ENCODE assay signal across 16 mouse cellular contexts in the genomic region with DNA sequence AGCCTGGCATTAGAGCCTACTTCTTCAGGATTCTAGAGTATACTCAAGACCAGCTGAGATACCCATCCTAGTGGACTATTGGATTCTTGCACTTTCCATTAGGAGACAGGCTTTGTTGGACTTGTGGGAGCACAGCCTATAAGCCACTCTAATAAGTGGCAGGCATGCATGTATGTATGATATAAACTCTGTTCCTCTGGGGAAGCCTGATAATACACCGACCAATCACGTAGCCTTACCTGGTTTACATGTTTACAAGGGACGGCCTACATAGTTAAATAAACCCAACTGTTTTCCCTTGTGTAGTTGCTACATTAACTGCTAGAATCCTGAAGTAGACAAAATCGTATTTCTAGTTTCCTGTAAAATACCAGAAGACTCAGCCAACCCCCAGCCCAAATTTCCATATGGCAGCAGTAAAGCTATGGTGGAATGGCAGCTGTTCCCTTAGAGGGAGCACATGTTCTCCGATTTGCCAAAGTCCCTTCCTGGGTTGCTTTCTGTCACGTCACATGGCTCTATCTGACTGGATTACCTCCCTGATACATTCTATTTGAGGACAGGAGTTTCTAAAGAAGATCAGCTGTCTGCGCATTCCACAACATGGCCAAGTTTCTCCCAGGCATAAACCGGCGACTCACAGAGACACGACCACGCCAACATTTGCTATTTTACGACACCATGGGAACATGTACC. TPM values are rescaled to one million over a fixed set of nuclear protein-coding genes. Genes with fewer than 3 reads are reported as not detected.
A peak's percentile ranks its signal among the peaks of the same experiment; 100 is the strongest.
DNase-seq lines count a peak whose midpoint lies in the region; ATAC-seq lines count a peak whose summit lies in the region.
"Had no signal": no experiment of that assay in that cellular context is flagged by ENCODE, and none has a peak within 500 bp of the region (broad histone marks: within the 10 kb centered on the region; RNA-seq: fewer than 3 reads in every experiment).

No protein-coding gene starts in this region.

- no peaks in the 10 kb centered on the region for H3K4me1 ChIP-seq in forebrain, embryonic 14.5 days (ENCODE audit: control insufficient read depth, insufficient read depth, low read length)
- H3K4me1 ChIP-seq in forebrain, embryonic 12.5 days = 0 out of 2 replicates have a peak, but pooled peaks cover 3% of the 10 kb centered on the region
- H3K4me1 ChIP-seq in liver, embryonic 11.5 days (replicated peaks; ENCODE audit: control insufficient read depth, insufficient read depth, low read length) = peaks cover 12% of the 10 kb centered on the region
- H3K4me1 ChIP-seq in hindbrain, embryonic 11.5 days (replicated peaks; ENCODE audit: control insufficient read depth, insufficient read depth, low read length) = no peaks in the 10 kb centered on the region
- no peaks in the 10 kb centered on the region for H3K4me1 ChIP-seq in midbrain, embryonic 15.5 days
- H3K4me1 ChIP-seq: embryonic facial prominence, embryonic 13.5 days; hindbrain, embryonic 10.5 days had no signal

- H3K36me3 ChIP-seq in forebrain, embryonic 14.5 days (ENCODE audit: control insufficient read depth, insufficient read depth, low read length) = peaks cover 29% of the 10 kb centered on the region; the same call in 1 of the 2 replicates
- H3K36me3 ChIP-seq in forebrain, embryonic 12.5 days (replicated peaks) = no peaks in the 10 kb centered on the region; the same call in none of the 2 replicates
- H3K36me3 ChIP-seq in liver, embryonic 11.5 days (ENCODE audit: control insufficient read depth, insufficient read depth, low read length) = peaks cover 3% of the 10 kb centered on the region; the same call in 1 of the 2 replicates
- H3K36me3 ChIP-seq in hindbrain, embryonic 11.5 days (ENCODE audit: control insufficient read depth, insufficient read depth, low read length) = no peaks in the 10 kb centered on the region
- 0 out of 2 replicates have a peak, but pooled peaks cover 3% of the 10 kb centered on the region for H3K36me3 ChIP-seq in midbrain, embryonic 15.5 days (replicated peaks)
- H3K36me3 ChIP-seq: limb, embryonic 13.5 days had no signal

- H3K9me3 ChIP-seq in forebrain, embryonic 14.5 days (replicated peaks; ENCODE audit: control insufficient read depth, low read length) = no peaks in the 10 kb centered on the region
- H3K9me3 ChIP-seq in forebrain, embryonic 12.5 days = no peaks in the 10 kb centered on the region
- no peaks in the 10 kb centered on the region for H3K9me3 ChIP-seq in liver, embryonic 11.5 days (ENCODE audit: control insufficient read depth, low read length)
- H3K9me3 ChIP-seq in hindbrain, embryonic 11.5 days (ENCODE audit: control insufficient read depth, low read length) = no peaks in the 10 kb centered on the region
- H3K9me3 ChIP-seq in midbrain, embryonic 15.5 days = no peaks in the 10 kb centered on the region
- H3K9me3 ChIP-seq: embryonic facial prominence, embryonic 13.5 days; hindbrain, embryonic 10.5 days; limb, embryonic 13.5 days had no signal

- peak overlapping the region; percentile 21; the same call in 1 of the 2 replicates for H3K27ac ChIP-seq in forebrain, embryonic 14.5 days (ENCODE audit: low read depth, low read length)
- no peak overlapping the region for H3K27ac ChIP-seq in forebrain, embryonic 12.5 days
- H3K27ac ChIP-seq in liver, embryonic 11.5 days (ENCODE audit: low read depth, low read length) = peak overlapping the region; percentile 78
- no peak overlapping the region for H3K27ac ChIP-seq in hindbrain, embryonic 11.5 days (ENCODE audit: low read depth, low read length)
- H3K27ac ChIP-seq in midbrain, embryonic 15.5 days = no peak overlapping the region
- H3K27ac ChIP-seq: embryonic facial prominence, embryonic 13.5 days; hindbrain, embryonic 10.5 days; left cerebral cortex, adult 2 months; limb, embryonic 13.5 days had no signal

- WGBS in forebrain, embryonic 14.5 days = 87% methylated on average over 12 of the region's 12 CpGs
- WGBS in forebrain, embryonic 12.5 days = 94% methylated on average over 12 of the region's 12 CpGs
- 86% methylated on average over 12 of the region's 12 CpGs for WGBS in liver, embryonic 11.5 days
- 94% methylated on average over 12 of the region's 12 CpGs for WGBS in hindbrain, embryonic 11.5 days
- 93% methylated on average over 12 of the region's 12 CpGs for WGBS in midbrain, embryonic 15.5 days

- no peak overlapping the region for H3K9ac ChIP-seq in forebrain, embryonic 14.5 days (ENCODE audit: low read length)
- no peak overlapping the region for H3K9ac ChIP-seq in forebrain, embryonic 12.5 days
- no peak overlapping the region for H3K9ac ChIP-seq in liver, embryonic 11.5 days (ENCODE audit: low read depth, low read length)
- no peak overlapping the region for H3K9ac ChIP-seq in hindbrain, embryonic 11.5 days (ENCODE audit: low read depth, low read length)
- H3K9ac ChIP-seq in midbrain, embryonic 15.5 days = no peak overlapping the region
- H3K9ac ChIP-seq: embryonic facial prominence, embryonic 13.5 days; limb, embryonic 13.5 days had no signal

- H3K4me3 ChIP-seq in forebrain, embryonic 14.5 days (ENCODE audit: low read depth, low read length) = no peak overlapping the region
- no peak overlapping the region for H3K4me3 ChIP-seq in forebrain, embryonic 12.5 days (replicated peaks)
- no peak overlapping the region for H3K4me3 ChIP-seq in liver, embryonic 11.5 days (ENCODE audit: low read depth, low read length)
- no peak overlapping the region for H3K4me3 ChIP-seq in hindbrain, embryonic 11.5 days (ENCODE audit: low read depth, low read length)
- H3K4me3 ChIP-seq in midbrain, embryonic 15.5 days = no peak overlapping the region
- H3K4me3 ChIP-seq: embryonic facial prominence, embryonic 13.5 days; hindbrain, embryonic 10.5 days; left cerebral cortex, adult 2 months; limb, embryonic 13.5 days had no signal

- no peak overlapping the region for H3K4me2 ChIP-seq in forebrain, embryonic 14.5 days (ENCODE audit: low read length)
- H3K4me2 ChIP-seq in forebrain, embryonic 12.5 days = no peak overlapping the region
- H3K4me2 ChIP-seq in liver, embryonic 11.5 days = no peak overlapping the region
- no peak overlapping the region for H3K4me2 ChIP-seq in hindbrain, embryonic 11.5 days (replicated peaks; ENCODE audit: low read depth, low read length)
- H3K4me2 ChIP-seq in midbrain, embryonic 15.5 days = no peak overlapping the region
- H3K4me2 ChIP-seq: embryonic facial prominence, embryonic 13.5 days; limb, embryonic 13.5 days; midbrain, embryonic 11.5 days had no signal

- H3K27me3 ChIP-seq in forebrain, embryonic 14.5 days (replicated peaks; ENCODE audit: control insufficient read depth, insufficient read depth, low read length) = no peaks in the 10 kb centered on the region
- H3K27me3 ChIP-seq in forebrain, embryonic 12.5 days = no peaks in the 10 kb centered on the region
- no peaks in the 10 kb centered on the region for H3K27me3 ChIP-seq in liver, embryonic 11.5 days (replicated peaks; ENCODE audit: control insufficient read depth, insufficient read depth, low read length)
- H3K27me3 ChIP-seq in hindbrain, embryonic 11.5 days (ENCODE audit: control insufficient read depth, insufficient read depth, low read length) = no peaks in the 10 kb centered on the region
- H3K27me3 ChIP-seq in midbrain, embryonic 15.5 days (replicated peaks) = no peaks in the 10 kb centered on the region
- H3K27me3 ChIP-seq: embryonic facial prominence, embryonic 13.5 days; limb, embryonic 13.5 days; Patski had no signal

- peak; percentile 47; the same call in 1 of the 2 replicates for ATAC-seq in forebrain, embryonic 14.5 days
- ATAC-seq in forebrain, embryonic 12.5 days (ENCODE audit: low FRiP score) = no peak
- peak; percentile 73 for ATAC-seq in liver, embryonic 11.5 days (replicated peaks; ENCODE audit: low FRiP score)
- ATAC-seq in megakaryocyte progenitor cell, adult 5-6 weeks (replicated peaks; ENCODE audit: poor library complexity) = peak; percentile 58
- ATAC-seq in hindbrain, embryonic 11.5 days (ENCODE audit: low FRiP score) = no peak
- ATAC-seq in midbrain, embryonic 15.5 days (replicated peaks) = no peak
- ATAC-seq: Patski had no signal

- peak; percentile 58 for DNase-seq in forebrain, embryonic 14.5 days (ENCODE audit: low spot score)
- DNase-seq in liver, embryonic 11.5 days (ENCODE audit: low spot score) = no peak
- no peak for DNase-seq in liver
- DNase-seq in layer of hippocampus, postnatal 14 days (ENCODE audit: low spot score in 2 of 2) = peak; percentile 41 to 71
- DNase-seq in hindbrain, embryonic 11.5 days (ENCODE audit: low spot score) = no peak
- DNase-seq: cerebellum, adult 11-12 months; thymus, postnatal 4 days had no signal

RNA-seq across cellular contexts. Expression of a gene that starts 15.3 kb away (rescaled TPM):
- 107 and 112 TPM in 2 replicates for polyA plus RNA-seq in forebrain, embryonic 14.5 days (2014; fragmentation: Nextera tagmentation; extraction: Ambion mirVana)
- 81.3 and 85.2 TPM in 2 replicates for polyA plus RNA-seq in forebrain, embryonic 12.5 days (2016; fragmentation: Nextera tagmentation; extraction: Ambion mirVana)
- 51.3 and 57.5 TPM in 2 replicates for polyA plus RNA-seq in liver, embryonic 11.5 days (2014; fragmentation: Nextera tagmentation; extraction: Ambion mirVana)
- total RNA-seq in layer of hippocampus, postnatal 14 days (2021) = 10 to 100 TPM; 24.9 to 29.7 TPM
- total RNA-seq in megakaryocyte progenitor cell, adult 5-6 weeks (2015) = 48.7 and 52.9 TPM in 2 replicates
- total RNA-seq in megakaryocyte progenitor cell, adult 5-6 weeks (2017) = 43.6 and 46.8 TPM in 2 replicates
- 102 and 104 TPM in 2 replicates for polyA plus RNA-seq in hindbrain, embryonic 11.5 days (2014; fragmentation: Nextera tagmentation; extraction: Ambion mirVana)
- polyA plus RNA-seq in midbrain, embryonic 15.5 days (2015; fragmentation: Nextera tagmentation; extraction: Ambion mirVana) = 48.3 and 49.2 TPM in 2 replicates

Comparison
In these comparisons a context has a peak if more than half of its experiments do, and no peak if none do; other contexts are left out.
1. ATAC-seq: peak in forebrain, embryonic 14.5 days (single experiment), liver, embryonic 11.5 days (single experiment) and megakaryocyte progenitor cell, adult 5-6 weeks (single experiment); none in forebrain, embryonic 12.5 days (single experiment), hindbrain, embryonic 11.5 days (single experiment) and midbrain, embryonic 15.5 days (single experiment).
2. H3K27ac ChIP-seq: peak in forebrain, embryonic 14.5 days (single experiment) and liver, embryonic 11.5 days (single experiment); none in forebrain, embryonic 12.5 days (single experiment), hindbrain, embryonic 11.5 days (single experiment) and midbrain, embryonic 15.5 days (single experiment).
3. DNase-seq: peak in forebrain, embryonic 14.5 days (single experiment) and layer of hippocampus, postnatal 14 days (2 of 2); none in liver, embryonic 11.5 days (single experiment), liver (single experiment) and hindbrain, embryonic 11.5 days (single experiment).